Mouse (Mus musculus) hindbrain, embryonic 13.5 days (tissue): ENCODE data around the gene Rab27a. TPM values are rescaled to one million over a fixed set of nuclear protein-coding genes. Genes with fewer than 3 reads are reported as not detected.

ENCODE experiments used
- ATAC-seq: fragments of 200-750 bp; cut with Nextera tagmentation; 2 replicates; pipeline ENCODE4 v1.8.0; 2017; ENCODE audit warnings: moderate TSS enrichment; ENCODE audit not compliant: low FRiP score
- H3K27ac ChIP-seq: fragments of 300-500 bp; sonication (generic); 2 replicates; pipeline ENCODE4 v1.5.1; 2015; ENCODE audit warnings: inconsistent platforms, mild to moderate bottlenecking, moderate library complexity
- H3K27me3 ChIP-seq: fragments of 300-500 bp; sonication (generic); 2 replicates; pipeline ENCODE4 v1.6.1; 2015; ENCODE audit warnings: mild to moderate bottlenecking, inconsistent platforms
- H3K36me3 ChIP-seq: fragments of 300-500 bp; sonication (generic); 2 replicates; pipeline ENCODE4 v1.6.1; 2015; ENCODE audit warnings: mild to moderate bottlenecking, inconsistent platforms
- H3K4me1 ChIP-seq: fragments of 300-500 bp; sonication (generic); replicated peaks from 2 replicates; pipeline ENCODE4 v1.6.1; 2015; ENCODE audit warnings: inconsistent platforms
- H3K4me2 ChIP-seq: fragments of 300-500 bp; sonication (generic); 2 replicates; pipeline ENCODE4 v1.6.1; 2015; ENCODE audit warnings: inconsistent platforms, mild to moderate bottlenecking, moderate library complexity
- H3K4me3 ChIP-seq: fragments of 300-500 bp; sonication (generic); 2 replicates; pipeline ENCODE4 v1.5.1; 2015; ENCODE audit warnings: mild to moderate bottlenecking, inconsistent platforms
- H3K9ac ChIP-seq: fragments of 300-500 bp; sonication (generic); 2 replicates; pipeline ENCODE4 v1.6.1; 2015; ENCODE audit warnings: mild to moderate bottlenecking, inconsistent platforms
- H3K9me3 ChIP-seq: fragments of 300-500 bp; sonication (generic); 2 replicates; pipeline ENCODE4 v1.6.1; 2016; ENCODE audit warnings: inconsistent platforms
- whole genome bisulfite sequencing: fragments of 180-500 bp; shearing (Covaris S2); methylation state at CpG from one replicate; pipeline ENCODE4 v1.1.7; 2015; 5-methylcytosine and 5-hydroxymethylcytosine counted together
- polyA plus RNA-seq: library from polyadenylated mRNA; unstranded; fragments of >200 nt; fragmentation: Nextera tagmentation; extraction: Ambion mirVana; gene quantifications from 2 replicates; pipeline ENCODE4 v1.2.1, GENCODE M21; 2015

Gene Rab27a
- polyA plus RNA-seq, 1 experiment from 2014 or later, result 1.3 TPM

DNA sequence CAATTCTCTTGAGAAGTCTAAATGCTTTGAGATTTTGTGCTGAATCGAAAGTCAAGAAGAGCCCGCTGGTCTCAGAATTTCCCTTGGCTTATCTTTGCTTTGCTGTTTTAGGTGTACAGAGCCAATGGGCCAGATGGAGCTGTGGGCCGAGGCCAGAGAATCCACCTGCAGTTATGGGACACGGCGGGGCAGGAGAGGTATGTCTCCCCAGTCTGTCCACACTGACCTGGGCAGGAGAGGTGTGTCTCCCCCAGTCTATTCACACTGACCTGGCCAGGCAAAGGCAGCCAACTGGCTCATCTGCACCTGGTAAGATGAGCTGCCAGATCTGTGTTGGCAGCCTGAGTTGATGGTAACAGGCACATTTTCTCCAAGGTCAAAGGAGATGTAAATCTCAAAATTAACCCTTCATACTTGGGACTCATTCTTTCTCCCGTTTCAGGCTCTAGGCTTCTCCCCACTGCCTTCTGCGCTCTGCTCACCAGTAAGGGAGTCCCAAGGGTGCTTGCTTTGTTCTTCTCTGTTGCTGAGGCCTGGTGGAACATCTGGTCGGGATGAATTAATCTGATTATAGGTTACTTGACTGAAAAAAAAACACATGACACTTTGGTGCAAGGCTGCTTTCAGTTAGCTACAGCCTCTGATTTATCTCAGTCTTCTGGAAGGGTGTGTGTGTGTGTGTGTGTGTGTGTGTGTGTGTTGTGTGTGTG is 37.8 kb downstream of the Rab27a start:
- no peak for ATAC-seq
- no peaks in the 10 kb centered on the region for H3K9me3 ChIP-seq

GRCm38 (mm10) chr9:73083956-73084355 is 39.3 kb downstream of the Rab27a start:
- Histone ChIP-seq H3K9ac (no peak overlapping the region), H3K27ac (no peak overlapping the region), H3K27me3 (no peaks in the 10 kb centered on the region), H3K36me3 (no peaks in the 10 kb centered on the region), H3K4me1 (no peaks in the 10 kb centered on the region), H3K4me2 (no peak overlapping the region), H3K9me3 (no peaks in the 10 kb centered on the region), H3K4me3 (no peak overlapping the region)
- ATAC-seq, result no peak
- WGBS, result 74% methylated on average over 6 of the region's 6 CpGs

More for the DNA sequence above, 37.8 kb downstream of the Rab27a start:
- 77% methylated on average over 8 of the region's 8 CpGs for WGBS
- no peaks in the 10 kb centered on the region for H3K36me3 ChIP-seq
- H3K9ac ChIP-seq, result no peak overlapping the region
- no peaks in the 10 kb centered on the region for H3K27me3 ChIP-seq
- H3K4me2 ChIP-seq, result no peak overlapping the region
- H3K4me3 ChIP-seq, result no peak overlapping the region
- H3K27ac ChIP-seq, result no peak overlapping the region
- no peaks in the 10 kb centered on the region for H3K4me1 ChIP-seq

DNA sequence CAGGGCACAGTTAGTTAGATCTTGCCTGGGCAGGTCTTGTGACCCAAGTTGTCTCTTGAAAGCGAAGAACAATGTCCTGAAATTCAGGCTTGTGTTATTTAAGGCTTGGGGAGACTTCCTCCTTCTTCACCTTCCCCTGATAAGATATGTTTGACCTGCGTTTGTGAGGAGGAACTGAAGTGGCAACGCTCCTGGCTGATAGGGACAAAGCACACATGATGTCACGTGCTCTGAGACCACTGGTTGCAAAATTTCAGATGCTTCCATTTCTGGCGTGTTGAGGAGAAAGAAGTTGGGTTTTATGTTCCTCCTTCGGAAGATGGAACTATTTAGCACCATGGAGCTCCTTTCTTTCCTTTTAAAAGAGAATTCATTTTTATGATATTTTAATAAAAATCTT is 41.2 kb downstream of the Rab27a start:
- 84% methylated on average over 6 of the region's 6 CpGs for WGBS

GRCm38 (mm10) chr9:73087121-73087520 is 42.5 kb downstream of the Rab27a start:
- no peak overlapping the region for H3K9ac ChIP-seq
- WGBS, result 66% methylated on average over 8 of the region's 8 CpGs
- no peak for ATAC-seq
- no peak overlapping the region for H3K4me3 ChIP-seq
- no peaks in the 10 kb centered on the region for H3K27me3 ChIP-seq
- no peak overlapping the region for H3K27ac ChIP-seq
- H3K9me3 ChIP-seq, result no peaks in the 10 kb centered on the region
- H3K36me3 ChIP-seq, result no peaks in the 10 kb centered on the region
- no peaks in the 10 kb centered on the region for H3K4me1 ChIP-seq
- H3K4me2 ChIP-seq, result no peak overlapping the region

More for the DNA sequence above, 41.2 kb downstream of the Rab27a start:
- Histone ChIP-seq H3K4me1 (no peaks in the 10 kb centered on the region), H3K9ac (no peak overlapping the region), H3K27me3 (no peaks in the 10 kb centered on the region), H3K9me3 (no peaks in the 10 kb centered on the region), H3K36me3 (no peaks in the 10 kb centered on the region), H3K4me2 (no peak overlapping the region), H3K4me3 (no peak overlapping the region), H3K27ac (no peak overlapping the region)
- ATAC-seq, result no peak

DNA sequence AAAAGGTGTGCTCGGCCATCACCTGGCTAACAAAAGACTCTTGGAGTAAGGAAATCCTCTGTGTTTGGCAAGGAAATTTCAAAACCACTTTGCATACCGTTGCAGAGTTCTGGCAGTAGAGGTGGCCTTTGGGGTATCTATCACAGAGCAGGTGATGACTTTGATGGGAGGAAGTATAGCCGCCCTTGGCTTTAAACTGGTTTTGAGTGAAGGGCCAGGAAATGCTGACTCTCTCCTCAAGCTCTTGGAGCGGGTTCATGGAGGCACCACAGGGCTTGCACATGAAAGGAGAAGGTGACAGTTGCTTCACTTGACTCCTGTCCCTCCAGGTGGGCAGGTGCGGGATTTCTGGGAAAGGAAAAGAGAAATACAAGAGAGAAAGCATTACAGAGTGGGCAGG is 42.9 kb downstream of the Rab27a start:
- no peak overlapping the region for H3K4me3 ChIP-seq
- H3K4me2 ChIP-seq, result no peak overlapping the region
- H3K27ac ChIP-seq, result no peak overlapping the region
- no peak for ATAC-seq
- H3K9ac ChIP-seq, result no peak overlapping the region
- H3K9me3 ChIP-seq, result no peaks in the 10 kb centered on the region
- 0 out of 2 replicates have a peak, but pooled peaks cover under 1% of the 10 kb centered on the region for H3K27me3 ChIP-seq
- WGBS, result 77% methylated on average over 5 of the region's 5 CpGs
- no peaks in the 10 kb centered on the region for H3K36me3 ChIP-seq
- H3K4me1 ChIP-seq, result no peaks in the 10 kb centered on the region

GRCm38 (mm10) chr9:73089222-73089920 is 44.7 kb downstream of the Rab27a start:
- ATAC-seq, result no peak
- Histone ChIP-seq H3K4me1 (no peaks in the 10 kb centered on the region), H3K27ac (no peak overlapping the region), H3K9me3 (no peaks in the 10 kb centered on the region), H3K4me2 (no peak overlapping the region), H3K4me3 (no peak overlapping the region), H3K27me3 (peaks cover 5% of the 10 kb centered on the region; the same call in 1 of the 2 replicates), H3K9ac (no peak overlapping the region; the same call in 1 of the 2 replicates), H3K36me3 (no peaks in the 10 kb centered on the region)
- 80% methylated on average over 16 of the region's 16 CpGs for WGBS

DNA sequence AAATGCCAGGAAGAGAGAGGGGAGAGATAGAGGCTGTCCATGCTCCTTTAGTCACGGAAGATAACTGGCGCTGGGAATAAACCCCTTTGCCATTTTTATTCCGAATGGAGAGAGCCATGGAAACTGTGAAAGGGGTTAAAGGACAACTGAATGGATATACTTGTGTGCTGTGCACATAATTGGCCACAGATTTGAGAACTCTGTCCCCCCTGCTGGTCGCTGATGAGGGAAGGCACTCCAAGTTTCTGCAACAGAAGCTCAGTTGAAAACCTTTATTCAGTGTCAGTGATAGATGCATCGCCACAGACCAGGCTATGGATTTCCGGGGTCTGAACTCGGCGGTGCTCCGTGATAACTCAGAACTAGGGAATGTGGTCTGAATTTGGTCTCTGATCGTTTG is 45.5 kb downstream of the Rab27a start:
- no peaks in the 10 kb centered on the region for H3K9me3 ChIP-seq
- 74% methylated on average over 10 of the region's 10 CpGs for WGBS
- no peaks in the 10 kb centered on the region for H3K36me3 ChIP-seq
- no peak for ATAC-seq
- H3K9ac ChIP-seq, result no peak overlapping the region
- peaks cover 5% of the 10 kb centered on the region; the same call in 1 of the 2 replicates for H3K27me3 ChIP-seq
- H3K4me3 ChIP-seq, result no peak overlapping the region
- H3K4me2 ChIP-seq, result no peak overlapping the region
- H3K4me1 ChIP-seq, result peaks cover 4% of the 10 kb centered on the region; the same call in 1 of the 2 replicates
- H3K27ac ChIP-seq, result no peak overlapping the region

DNA sequence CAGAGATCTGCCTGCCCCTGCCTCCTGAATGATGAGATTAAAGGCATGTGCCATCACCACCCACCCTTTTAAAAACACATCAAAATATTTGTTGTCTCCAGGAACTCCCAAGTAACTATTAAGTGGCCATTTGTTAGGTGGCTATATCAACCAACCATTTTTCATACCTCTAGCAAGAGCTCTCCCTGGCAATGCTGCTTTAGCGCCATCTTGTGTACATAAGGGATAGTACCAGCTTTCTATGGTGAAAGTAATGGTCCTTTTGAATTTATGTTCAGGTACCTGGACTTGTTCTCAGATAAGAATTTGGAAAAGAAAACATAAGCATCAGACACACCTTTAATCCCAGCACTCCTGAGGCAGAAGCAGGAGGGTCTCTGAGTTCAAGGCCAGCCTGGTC is 47.1 kb downstream of the Rab27a start:
- WGBS, result 0% methylated on average over 1 of the region's 1 CpGs
- ATAC-seq, result no peak
- H3K9ac ChIP-seq, result no peak overlapping the region

DNA sequence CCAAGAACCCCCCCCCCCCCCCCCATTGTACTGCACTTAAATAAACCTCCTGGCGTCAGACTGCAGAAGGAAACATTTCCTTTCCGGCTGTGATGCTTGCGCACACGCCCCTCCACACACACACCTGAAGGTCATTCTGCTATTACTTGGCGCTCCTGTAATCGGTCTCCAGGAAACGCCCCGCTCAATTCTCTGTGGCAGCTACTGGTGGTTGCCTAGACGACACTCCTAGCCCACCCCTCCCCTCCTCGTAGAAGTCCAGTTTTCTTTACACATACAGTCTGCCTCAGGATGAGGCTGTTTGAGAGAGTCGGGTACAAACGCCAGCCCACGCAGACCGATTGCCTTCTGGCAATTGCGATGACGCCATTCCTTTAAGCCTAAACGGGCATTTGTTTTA is 49.9 kb downstream of the Rab27a start:
- Histone ChIP-seq H3K9me3 (no peaks in the 10 kb centered on the region), H3K4me1 (peaks cover 4% of the 10 kb centered on the region; the same call in 1 of the 2 replicates), H3K4me2 (peak overlapping the region; percentile 18; the same call in 1 of the 2 replicates), H3K4me3 (no peak overlapping the region), H3K9ac (no peak overlapping the region), H3K27me3 (peaks cover 13% of the 10 kb centered on the region; the same call in 1 of the 2 replicates), H3K27ac (no peak overlapping the region), H3K36me3 (no peaks in the 10 kb centered on the region)
- 37% methylated on average over 17 of the region's 17 CpGs for WGBS
- ATAC-seq, result peak; percentile 82

More for the DNA sequence above, 47.1 kb downstream of the Rab27a start:
- peaks cover 4% of the 10 kb centered on the region; the same call in 1 of the 2 replicates for H3K4me1 ChIP-seq
- no peak overlapping the region for H3K27ac ChIP-seq
- H3K36me3 ChIP-seq, result no peaks in the 10 kb centered on the region
- no peak overlapping the region for H3K4me3 ChIP-seq
- H3K9me3 ChIP-seq, result no peaks in the 10 kb centered on the region
- H3K4me2 ChIP-seq, result no peak overlapping the region
- H3K27me3 ChIP-seq, result peaks cover 10% of the 10 kb centered on the region; the same call in 1 of the 2 replicates

GRCm38 (mm10) chr9:73097898-73098297 is 53.2 kb downstream of the Rab27a start:
- Histone ChIP-seq H3K4me1 (peaks cover 5% of the 10 kb centered on the region), H3K27ac (no peak overlapping the region), H3K9ac (no peak overlapping the region), H3K27me3 (peaks cover 30% of the 10 kb centered on the region), H3K4me2 (no peak overlapping the region), H3K36me3 (no peaks in the 10 kb centered on the region), H3K4me3 (no peak overlapping the region), H3K9me3 (no peaks in the 10 kb centered on the region)
- WGBS, result 86% methylated on average over 2 of the region's 2 CpGs
- ATAC-seq, result no peak

DNA sequence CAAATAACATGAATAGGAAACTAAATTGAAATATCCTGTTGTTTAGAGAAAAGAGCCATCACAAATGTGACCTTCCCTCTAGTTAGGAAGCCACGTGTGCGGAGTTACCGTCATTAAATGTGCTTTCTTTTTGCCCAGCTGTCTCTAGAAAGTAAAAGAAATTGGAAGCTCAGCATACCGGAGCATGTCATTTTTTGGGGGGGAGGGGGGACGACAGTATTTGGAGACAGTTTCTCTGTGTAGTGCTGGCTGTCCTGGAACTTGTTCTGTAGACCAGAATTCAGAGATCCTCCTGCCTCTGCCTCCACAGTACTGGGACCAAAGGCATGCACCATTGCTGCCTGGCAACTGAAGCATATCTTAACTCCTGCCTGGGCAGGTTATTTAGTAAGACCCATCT is 56.9 kb downstream of the Rab27a start, which contains the start of gene Khdc3:
Khdc3 (plus strand) TSS at position 301 of the 400 bp plus-strand sequence.
- H3K9me3 ChIP-seq, result no peaks in the 10 kb centered on the region
- H3K27ac ChIP-seq, result no peak within 1 kb of the TSS
- H3K4me1 ChIP-seq, result peaks cover 11% of the 10 kb centered on the region
- H3K4me3 ChIP-seq, result no peak within 1 kb of the TSS
- H3K27me3 ChIP-seq, result peaks cover 60% of the 10 kb centered on the region
- WGBS, result 90% methylated on average over 5 of the region's 5 CpGs
- H3K36me3 ChIP-seq, result no peaks in the 10 kb centered on the region
- H3K4me2 ChIP-seq, result no peak within 1 kb of the TSS
- no peak for ATAC-seq
- no peak within 1 kb of the TSS for H3K9ac ChIP-seq

GRCm38 (mm10) chr9:73102181-73102580 is 57.5 kb downstream of the Rab27a start, which contains the start of gene Gm20509:
Gene Gm20509 (plus strand): TSS chr9:73102470.
- ATAC-seq, result no peak
- H3K4me3 ChIP-seq, result peak within 1 kb of the TSS; percentile 46
- H3K27ac ChIP-seq, result no peak within 1 kb of the TSS
- peak within 1 kb of the TSS; percentile 80 for H3K4me2 ChIP-seq
- H3K36me3 ChIP-seq, result no peaks in the 10 kb centered on the region
- peaks cover 11% of the 10 kb centered on the region for H3K4me1 ChIP-seq
- H3K9ac ChIP-seq, result peak within 1 kb of the TSS; percentile 72
- no peaks in the 10 kb centered on the region for H3K9me3 ChIP-seq
- WGBS, result 89% methylated on average over 4 of the region's 4 CpGs
- H3K27me3 ChIP-seq, result peaks cover 64% of the 10 kb centered on the region
